Mouse (Mus musculus) ES-CJ7 (cell line): ENCODE measurements at regions not wholly inside any gene's neighbourhood (a gene's known extent, or its start where the extent isn't known, plus 50 kb on each side); places are given as distances from the start of the nearest gene placed in this dataset.

Experiments
- DNase-seq: peaks from one replicate; pipeline ENCODE4 v3.0.0; 2011; ENCODE audit warnings: low read depth, low spot score

GRCm38 (mm10) chr3:21935571-21936261 lies 140.7 kb upstream of the Tbl1xr1 start:
- DNase-seq, result peak; percentile 96

GRCm38 (mm10) chr3:21936262-21936603 lies 140.2 kb upstream of the Tbl1xr1 start:
- DNase-seq, result no peak

GRCm38 (mm10) chr3:21936616-21937015 lies 139.8 kb upstream of the Tbl1xr1 start:
- DNase-seq, result peak; percentile 68

- no peak for DNase-seq
Measured at GRCm38 (mm10) chr3:21937281-21938035, 139.0 kb upstream of the Tbl1xr1 start.

- DNase-seq, result peak; percentile 43
Measured at GRCm38 (mm10) chr3:21938071-21938848, 138.2 kb upstream of the Tbl1xr1 start.

GRCm38 (mm10) chr3:21939738-21940137 lies 136.7 kb upstream of the Tbl1xr1 start:
- DNase-seq, result no peak

- DNase-seq, result no peak
Measured at GRCm38 (mm10) chr3:21941596-21941995, 134.9 kb upstream of the Tbl1xr1 start.

GRCm38 (mm10) chr3:21942912-21943311 lies 133.5 kb upstream of the Tbl1xr1 start:
- DNase-seq, result no peak

- DNase-seq, result no peak
Measured at GRCm38 (mm10) chr3:21945775-21946174, 130.7 kb upstream of the Tbl1xr1 start.

GRCm38 (mm10) chr3:21947320-21948073 lies 129.0 kb upstream of the Tbl1xr1 start:
- DNase-seq, result peak; percentile 28

GRCm38 (mm10) chr3:21948074-21948659 lies 128.3 kb upstream of the Tbl1xr1 start:
- no peak for DNase-seq

- DNase-seq, result no peak
Measured at GRCm38 (mm10) chr3:21949459-21949858, 127.0 kb upstream of the Tbl1xr1 start.

GRCm38 (mm10) chr3:21950571-21950970 lies 125.9 kb upstream of the Tbl1xr1 start:
- DNase-seq, result peak; percentile 39

- no peak for DNase-seq
Measured at GRCm38 (mm10) chr3:21951446-21952285, 124.8 kb upstream of the Tbl1xr1 start.

GRCm38 (mm10) chr3:21952695-21953415 lies 123.6 kb upstream of the Tbl1xr1 start:
- DNase-seq, result no peak

GRCm38 (mm10) chr3:21953416-21953810 lies 123.0 kb upstream of the Tbl1xr1 start:
- DNase-seq, result no peak

GRCm38 (mm10) chr3:21955681-21956080 lies 120.8 kb upstream of the Tbl1xr1 start:
- DNase-seq, result no peak

GRCm38 (mm10) chr3:21957105-21957504 lies 119.3 kb upstream of the Tbl1xr1 start:
- DNase-seq, result peak; percentile 51

GRCm38 (mm10) chr3:21958595-21959286 lies 117.7 kb upstream of the Tbl1xr1 start:
- DNase-seq, result no peak
